Mouse (Mus musculus): ENCODE results near the gene Prkar1b. TPM values are rescaled to one million over a fixed set of nuclear protein-coding genes. Genes with fewer than 3 reads are reported as not detected.

Gene Prkar1b
- polyA plus RNA-seq, 1 experiment from 2014 or later, result 17.4 TPM

DNA sequence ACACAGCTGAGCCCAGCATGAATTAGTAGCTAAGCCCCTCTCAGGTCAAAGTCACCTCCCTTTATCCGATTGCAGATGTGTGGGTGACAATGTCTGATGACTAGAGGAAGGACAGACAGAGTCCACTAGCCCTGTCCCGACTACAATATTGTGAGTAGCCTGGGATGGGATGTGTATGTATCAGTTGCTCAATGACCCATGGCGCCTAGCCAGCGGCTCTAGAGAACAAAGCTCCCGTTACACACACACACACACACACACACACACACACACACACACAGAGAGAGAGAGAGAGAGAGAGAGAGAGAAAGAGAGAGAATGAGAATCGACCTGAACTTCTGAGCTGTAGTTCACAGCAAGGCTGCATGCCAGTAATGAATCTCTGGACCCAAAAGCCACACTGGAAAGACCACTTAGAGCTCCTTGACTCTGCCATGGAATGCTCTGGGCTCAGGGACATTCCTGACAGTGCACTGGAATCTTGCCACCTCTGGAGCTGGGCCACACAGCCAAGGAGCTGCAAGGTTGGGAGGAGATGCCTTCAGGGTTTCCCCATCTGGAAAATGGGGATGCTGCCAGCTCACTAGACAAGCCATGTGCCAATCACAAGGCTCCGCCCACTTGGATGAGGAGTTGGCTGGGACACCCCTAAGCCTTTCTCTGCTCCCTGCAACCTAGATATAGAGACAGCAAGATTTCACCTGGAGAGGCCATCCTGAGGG, 159.0 kb downstream of the Prkar1b start:
- 36% methylated on average over 7 of the region's 7 CpGs for WGBS
- Histone ChIP-seq H3K27ac (ENCODE audit: low read length) (0 out of 2 replicates have a peak overlapping the region, but pooled peaks have one; percentile 40), H3K4me2 (ENCODE audit: low read depth, low read length) (no peak overlapping the region), H3K9ac (ENCODE audit: low read length) (no peak overlapping the region), H3K9me3 (ENCODE audit: control insufficient read depth, low read length) (no peaks in the 10 kb centered on the region), H3K36me3 (ENCODE audit: control insufficient read depth, insufficient read depth, low read length) (peaks cover 6% of the 10 kb centered on the region; the same call in 1 of the 2 replicates), H3K4me1 (replicated peaks; ENCODE audit: control insufficient read depth, insufficient read depth, low read length) (peaks cover 58% of the 10 kb centered on the region), H3K4me3 (ENCODE audit: low read length) (no peak overlapping the region), H3K27me3 (ENCODE audit: control insufficient read depth, insufficient read depth, low read depth, low read length) (peaks cover 16% of the 10 kb centered on the region)
- ATAC-seq (ENCODE audit: low read depth), result 0 out of 2 replicates have a peak, but pooled peaks have one; percentile 6

DNA sequence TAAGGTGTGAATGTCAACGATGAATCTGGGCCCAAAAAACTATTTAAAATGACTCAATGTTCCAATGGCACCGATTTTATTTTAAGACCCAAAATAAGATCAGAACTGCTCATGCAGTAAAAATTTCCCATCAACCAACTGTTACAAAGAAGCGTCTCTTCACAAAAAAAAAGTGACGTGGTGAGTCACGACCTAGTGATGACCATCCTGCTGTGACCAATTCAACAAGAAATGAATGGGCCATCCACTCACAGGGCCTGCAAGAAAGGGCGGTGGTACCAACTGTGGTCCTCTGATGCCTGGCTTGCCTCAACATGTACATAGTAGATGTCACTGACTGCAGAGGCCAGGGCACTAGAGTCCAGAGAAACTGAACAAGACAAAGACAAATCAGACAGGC, 160.2 kb downstream of the Prkar1b start:
- no peak for ATAC-seq (ENCODE audit: low read depth)
- H3K4me2 ChIP-seq (ENCODE audit: low read depth, low read length), result no peak overlapping the region
- H3K9me3 ChIP-seq (ENCODE audit: control insufficient read depth, low read length), result no peaks in the 10 kb centered on the region
- WGBS, result 82% methylated on average over 6 of the region's 6 CpGs
- peaks cover 10% of the 10 kb centered on the region; the same call in 1 of the 2 replicates for H3K36me3 ChIP-seq (ENCODE audit: control insufficient read depth, insufficient read depth, low read length)
- H3K9ac ChIP-seq (ENCODE audit: low read length), result no peak overlapping the region
- H3K4me3 ChIP-seq (ENCODE audit: low read length), result no peak overlapping the region
- peaks cover 58% of the 10 kb centered on the region for H3K4me1 ChIP-seq (replicated peaks; ENCODE audit: control insufficient read depth, insufficient read depth, low read length)
- no peak overlapping the region for H3K27ac ChIP-seq (ENCODE audit: low read length)
- peaks cover 16% of the 10 kb centered on the region for H3K27me3 ChIP-seq (ENCODE audit: control insufficient read depth, insufficient read depth, low read depth, low read length)

DNA sequence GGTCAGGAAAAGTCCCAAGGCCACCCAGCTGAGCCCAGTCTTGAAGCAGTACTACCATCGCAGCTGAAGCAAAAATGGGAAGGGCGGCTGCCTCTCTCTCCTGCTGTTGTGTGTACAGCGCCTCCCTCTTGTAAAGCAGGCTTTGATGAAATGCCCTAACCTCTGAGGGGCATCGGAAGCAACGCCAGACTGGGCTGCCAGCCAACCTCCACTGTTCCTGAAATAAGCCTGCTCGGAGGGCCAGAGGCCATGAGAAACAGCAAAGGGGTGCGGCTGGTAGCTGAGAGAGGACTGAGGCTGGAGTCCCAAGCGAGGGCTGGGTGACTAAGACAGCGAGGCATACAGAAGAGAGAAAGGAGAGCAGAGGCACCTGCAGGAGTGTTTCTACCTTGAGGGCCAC, 161.0 kb downstream of the Prkar1b start:
- peaks cover 15% of the 10 kb centered on the region; the same call in 1 of the 2 replicates for H3K36me3 ChIP-seq (ENCODE audit: control insufficient read depth, insufficient read depth, low read length)
- H3K4me1 ChIP-seq (replicated peaks; ENCODE audit: control insufficient read depth, insufficient read depth, low read length), result peaks cover 54% of the 10 kb centered on the region
- H3K4me2 ChIP-seq (ENCODE audit: low read depth, low read length), result peak overlapping the region; percentile 16
- H3K27me3 ChIP-seq (ENCODE audit: control insufficient read depth, insufficient read depth, low read depth, low read length), result peaks cover 16% of the 10 kb centered on the region
- peak overlapping the region; percentile 68 for H3K27ac ChIP-seq (ENCODE audit: low read length)
- 19% methylated on average over 9 of the region's 9 CpGs for WGBS
- H3K9ac ChIP-seq (ENCODE audit: low read length), result peak overlapping the region; percentile 49
- ATAC-seq (ENCODE audit: low read depth), result peak; percentile 57
- H3K4me3 ChIP-seq (ENCODE audit: low read length), result no peak overlapping the region
- no peaks in the 10 kb centered on the region for H3K9me3 ChIP-seq (ENCODE audit: control insufficient read depth, low read length)

DNA sequence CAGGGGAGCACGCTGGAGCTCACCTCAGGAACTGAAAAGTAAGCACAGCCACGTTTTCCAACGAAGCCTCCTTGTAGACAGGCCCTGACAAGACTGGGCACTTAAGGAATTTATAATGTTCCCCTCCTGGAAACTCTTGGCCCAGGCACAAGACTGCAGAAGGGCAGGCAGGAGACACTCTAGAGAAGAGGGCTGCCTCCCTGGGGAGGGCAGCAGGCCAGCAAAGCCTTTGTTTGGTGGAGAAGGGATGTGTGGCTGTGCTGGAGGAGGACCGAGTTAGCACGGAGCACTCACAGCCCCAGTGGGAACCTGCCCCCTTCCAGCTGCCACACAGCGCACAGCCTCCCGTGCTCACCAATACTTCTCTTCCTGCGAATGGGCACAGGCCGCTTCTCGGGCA, 161.8 kb downstream of the Prkar1b start:
- 56% methylated on average over 10 of the region's 10 CpGs for WGBS
- Histone ChIP-seq H3K27ac (ENCODE audit: low read length) (peak overlapping the region; percentile 68), H3K4me1 (replicated peaks; ENCODE audit: control insufficient read depth, insufficient read depth, low read length) (peaks cover 46% of the 10 kb centered on the region), H3K4me3 (ENCODE audit: low read length) (no peak overlapping the region), H3K9me3 (ENCODE audit: control insufficient read depth, low read length) (no peaks in the 10 kb centered on the region), H3K27me3 (ENCODE audit: control insufficient read depth, insufficient read depth, low read depth, low read length) (peaks cover 10% of the 10 kb centered on the region), H3K36me3 (ENCODE audit: control insufficient read depth, insufficient read depth, low read length) (peaks cover 18% of the 10 kb centered on the region; the same call in 1 of the 2 replicates), H3K4me2 (ENCODE audit: low read depth, low read length) (no peak overlapping the region), H3K9ac (ENCODE audit: low read length) (peak overlapping the region; percentile 8; the same call in 1 of the 2 replicates)
- peak; percentile 69 for ATAC-seq (ENCODE audit: low read depth)

DNA sequence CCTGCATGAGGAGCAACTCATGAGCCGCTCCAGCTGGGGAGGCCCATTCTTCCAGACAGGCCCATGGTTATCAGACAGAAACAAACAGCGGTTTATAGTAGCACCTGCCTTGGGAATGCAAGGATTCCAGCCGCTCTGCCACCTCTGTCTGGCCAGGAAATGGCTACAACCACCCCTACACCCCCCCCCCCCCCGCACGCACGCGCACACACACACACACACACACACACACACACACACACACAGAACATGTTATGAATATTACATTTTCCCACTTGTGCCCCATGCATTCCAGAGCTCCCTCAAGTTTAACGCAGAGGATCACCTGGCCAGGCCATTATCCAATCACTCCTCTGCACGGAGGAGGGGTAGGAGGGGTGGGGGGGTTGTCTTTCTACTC, 167.9 kb downstream of the Prkar1b start:
- Histone ChIP-seq H3K27ac (ENCODE audit: low read length) (no peak overlapping the region), H3K4me1 (replicated peaks; ENCODE audit: control insufficient read depth, insufficient read depth, low read length) (peaks cover 20% of the 10 kb centered on the region), H3K36me3 (ENCODE audit: control insufficient read depth, insufficient read depth, low read length) (peaks cover 17% of the 10 kb centered on the region; the same call in 1 of the 2 replicates), H3K9me3 (ENCODE audit: control insufficient read depth, low read length) (no peaks in the 10 kb centered on the region), H3K4me2 (ENCODE audit: low read depth, low read length) (no peak overlapping the region), H3K27me3 (ENCODE audit: control insufficient read depth, insufficient read depth, low read depth, low read length) (no peaks in the 10 kb centered on the region), H3K9ac (ENCODE audit: low read length) (no peak overlapping the region), H3K4me3 (ENCODE audit: low read length) (no peak overlapping the region)
- no peak for ATAC-seq (ENCODE audit: low read depth)
- WGBS, result 61% methylated on average over 5 of the region's 9 CpGs

DNA sequence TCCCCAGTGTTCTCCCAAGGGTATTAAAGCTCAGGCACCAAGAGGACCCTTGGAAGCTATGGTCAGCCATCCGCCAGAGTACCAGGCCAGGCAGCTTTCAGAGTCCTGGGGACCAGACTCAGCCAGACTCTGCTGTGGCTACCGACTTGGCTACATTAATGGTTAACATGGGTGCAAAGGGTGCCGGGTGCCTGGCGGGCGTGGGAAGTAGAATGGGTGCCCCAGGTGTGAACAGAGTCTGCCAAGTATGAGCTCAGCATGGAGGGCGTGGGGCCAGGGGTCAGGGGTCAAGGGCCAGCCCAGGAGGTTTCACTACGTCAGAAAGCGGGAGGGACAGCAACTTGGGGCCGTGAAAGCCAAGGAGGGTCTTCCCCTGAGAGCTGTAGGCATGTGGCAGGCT, 169.2 kb downstream of the Prkar1b start:
- Histone ChIP-seq H3K9me3 (ENCODE audit: control insufficient read depth, low read length) (no peaks in the 10 kb centered on the region), H3K4me3 (ENCODE audit: low read length) (no peak overlapping the region), H3K4me2 (ENCODE audit: low read depth, low read length) (no peak overlapping the region), H3K27me3 (ENCODE audit: control insufficient read depth, insufficient read depth, low read depth, low read length) (no peaks in the 10 kb centered on the region), H3K9ac (ENCODE audit: low read length) (no peak overlapping the region), H3K27ac (ENCODE audit: low read length) (no peak overlapping the region), H3K36me3 (ENCODE audit: control insufficient read depth, insufficient read depth, low read length) (peaks cover 16% of the 10 kb centered on the region; the same call in 1 of the 2 replicates), H3K4me1 (replicated peaks; ENCODE audit: control insufficient read depth, insufficient read depth, low read length) (peaks cover 20% of the 10 kb centered on the region)
- ATAC-seq (ENCODE audit: low read depth), result no peak
- 70% methylated on average over 9 of the region's 9 CpGs for WGBS

DNA sequence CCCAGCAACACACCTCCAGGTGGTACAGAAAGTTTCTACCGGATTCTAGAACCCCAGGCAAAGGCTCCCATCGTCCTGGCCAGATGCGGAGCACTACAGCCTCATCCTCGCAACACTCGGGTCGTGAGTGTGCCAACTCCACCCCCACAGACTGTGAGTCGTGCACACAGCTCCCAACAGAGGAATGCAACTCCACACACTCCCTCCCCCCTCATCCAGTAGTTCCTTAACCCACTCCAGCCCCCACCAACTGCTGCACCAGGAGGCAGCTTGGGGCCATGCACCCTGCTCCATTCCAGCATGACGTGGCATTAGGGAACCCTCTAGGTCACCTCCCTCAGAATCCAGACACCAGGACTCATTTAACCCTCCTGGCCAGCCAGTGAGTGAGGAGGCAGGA, 170.0 kb downstream of the Prkar1b start:
- 38% methylated on average over 8 of the region's 8 CpGs for WGBS
- H3K9me3 ChIP-seq (ENCODE audit: control insufficient read depth, low read length), result no peaks in the 10 kb centered on the region
- no peak overlapping the region for H3K4me3 ChIP-seq (ENCODE audit: low read length)
- no peak overlapping the region; the same call in 1 of the 2 replicates for H3K9ac ChIP-seq (ENCODE audit: low read length)
- peaks cover 15% of the 10 kb centered on the region; the same call in 1 of the 2 replicates for H3K36me3 ChIP-seq (ENCODE audit: control insufficient read depth, insufficient read depth, low read length)
- peaks cover 20% of the 10 kb centered on the region for H3K4me1 ChIP-seq (replicated peaks; ENCODE audit: control insufficient read depth, insufficient read depth, low read length)
- no peaks in the 10 kb centered on the region for H3K27me3 ChIP-seq (ENCODE audit: control insufficient read depth, insufficient read depth, low read depth, low read length)
- peak; percentile 48; the same call in 1 of the 2 replicates for ATAC-seq (ENCODE audit: low read depth)
- no peak overlapping the region for H3K4me2 ChIP-seq (ENCODE audit: low read depth, low read length)
- H3K27ac ChIP-seq (ENCODE audit: low read length), result no peak overlapping the region

DNA sequence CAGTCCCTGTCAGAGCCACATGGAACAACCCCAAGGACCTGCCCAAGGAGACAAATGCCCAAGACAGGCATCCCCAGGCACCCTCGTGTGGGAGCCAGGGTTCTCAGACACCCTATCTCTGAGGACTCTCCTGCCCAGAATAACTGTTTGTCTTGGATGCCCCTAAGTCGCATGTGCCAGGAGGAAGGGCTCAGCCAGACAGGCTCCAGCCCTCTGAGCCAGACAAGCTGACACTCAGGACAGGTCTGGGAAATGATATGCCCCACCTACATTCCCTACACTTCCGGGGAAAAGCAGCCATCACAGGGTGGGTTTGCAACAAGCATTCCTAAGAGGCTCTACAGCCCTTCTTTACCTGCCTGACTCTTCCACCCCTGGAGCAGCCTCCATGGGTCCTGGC, 172.0 kb downstream of the Prkar1b start:
- Histone ChIP-seq H3K4me3 (ENCODE audit: low read length) (no peak overlapping the region), H3K27ac (ENCODE audit: low read length) (peak overlapping the region; percentile 40; the same call in 1 of the 2 replicates), H3K4me2 (ENCODE audit: low read depth, low read length) (no peak overlapping the region), H3K9me3 (ENCODE audit: control insufficient read depth, low read length) (no peaks in the 10 kb centered on the region), H3K27me3 (ENCODE audit: control insufficient read depth, insufficient read depth, low read depth, low read length) (no peaks in the 10 kb centered on the region), H3K4me1 (replicated peaks; ENCODE audit: control insufficient read depth, insufficient read depth, low read length) (peaks cover 22% of the 10 kb centered on the region), H3K9ac (ENCODE audit: low read length) (no peak overlapping the region), H3K36me3 (ENCODE audit: control insufficient read depth, insufficient read depth, low read length) (peaks cover 4% of the 10 kb centered on the region; the same call in 1 of the 2 replicates)
- ATAC-seq (ENCODE audit: low read depth), result peak; percentile 48
- 20% methylated on average over 3 of the region's 3 CpGs for WGBS

DNA sequence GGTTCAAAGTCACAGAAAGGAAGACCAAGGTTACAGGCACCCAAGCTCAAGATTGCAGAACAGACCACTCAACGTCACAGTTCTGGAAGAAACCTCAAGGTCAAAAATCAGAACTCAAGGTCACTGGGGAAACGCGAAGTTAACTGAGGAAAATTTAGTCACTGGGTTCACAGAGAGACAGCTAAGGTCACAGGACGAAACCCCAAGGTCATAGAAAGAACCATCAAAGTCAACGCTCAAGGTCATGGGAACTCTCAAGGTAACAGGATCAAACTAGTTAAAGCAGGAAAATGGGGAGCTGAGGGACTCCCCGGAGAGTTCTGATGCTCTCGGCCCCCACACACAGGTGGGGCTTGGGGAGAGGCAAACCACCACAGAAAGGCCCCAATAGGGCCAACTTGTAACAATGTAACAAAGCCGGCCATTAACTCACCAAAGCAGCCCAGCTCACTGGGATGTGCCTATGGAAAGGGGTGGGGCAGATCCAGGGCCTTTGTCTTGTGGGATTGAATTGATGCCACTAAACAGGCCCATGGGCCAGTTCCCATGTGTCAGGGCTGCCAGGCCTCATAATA, 174.8 kb downstream of the Prkar1b start:
- no peaks in the 10 kb centered on the region for H3K27me3 ChIP-seq (ENCODE audit: control insufficient read depth, insufficient read depth, low read depth, low read length)
- no peak overlapping the region for H3K4me2 ChIP-seq (ENCODE audit: low read depth, low read length)
- H3K36me3 ChIP-seq (ENCODE audit: control insufficient read depth, insufficient read depth, low read length), result 0 out of 2 replicates have a peak, but pooled peaks cover 4% of the 10 kb centered on the region
- H3K9me3 ChIP-seq (ENCODE audit: control insufficient read depth, low read length), result no peaks in the 10 kb centered on the region
- H3K27ac ChIP-seq (ENCODE audit: low read length), result no peak overlapping the region
- no peak for ATAC-seq (ENCODE audit: low read depth)
- 92% methylated on average over 8 of the region's 8 CpGs for WGBS
- peaks cover 32% of the 10 kb centered on the region for H3K4me1 ChIP-seq (replicated peaks; ENCODE audit: control insufficient read depth, insufficient read depth, low read length)
- H3K9ac ChIP-seq (ENCODE audit: low read length), result no peak overlapping the region
- no peak overlapping the region for H3K4me3 ChIP-seq (ENCODE audit: low read length)
